Mouse (Mus musculus): ENCODE data around the gene Gm17571.

GRCm38 (mm10) chr9:13440911-13441310 lies 5.6 kb downstream of the Gm17571 start:
- TF ChIP-seq BHLHE40 (IDR thresholded peaks at IDR 0.05; ENCODE audit: borderline replicate concordance, low read depth, low read length) (no peak), USF1 (IDR thresholded peaks at IDR 0.05; ENCODE audit: low read depth, low read length) (no peak), MAFK (IDR thresholded peaks at IDR 0.05; ENCODE audit: borderline replicate concordance, low read depth, low read length) (no peak), CTCF (IDR thresholded peaks at IDR 0.05 in 2 of 3, conservative IDR thresholded peaks at IDR 0.05 in 1 of 3; ENCODE audit: control insufficient read depth in 1 of 3, insufficient read depth in 1 of 3, low read depth in 2 of 3, low read length in 3 of 3, poor library complexity in 1 of 3, severe bottlenecking in 1 of 3) (no peak)

Data from MEL (cell line).